Mouse (Mus musculus): ENCODE data around the gene Maged1.
"Not testable (repeated sequence)": the region's sequence is repeated elsewhere in the genome, so short reads cannot be mapped to it uniquely, and the experiment has no call there.

Maged1 gene

GRCm38 (mm10) chrX:94541918-94542355, at the start of gene Maged1:
Gene Maged1, minus strand, starts transcription at chrX:94542143.
- DNase-seq (ENCODE audit: low read depth, low spot score) = peak; percentile 50

GRCm38 (mm10) chrX:94580251-94580650, 38.3 kb upstream of the Maged1 start:
- DNase-seq (ENCODE audit: low read depth, low spot score) = no peak

GRCm38 (mm10) chrX:94564694-94565093, 22.8 kb upstream of the Maged1 start:
- no peak for DNase-seq (ENCODE audit: low read depth, low spot score)

- no peak for DNase-seq (ENCODE audit: low read depth, low spot score)
Observed at GRCm38 (mm10) chrX:94562392-94562791, 20.4 kb upstream of the Maged1 start.

GRCm38 (mm10) chrX:94548227-94548626, 6.3 kb upstream of the Maged1 start:
- DNase-seq (ENCODE audit: low read depth, low spot score) = peak; percentile 1

GRCm38 (mm10) chrX:94545941-94546340, 4.0 kb upstream of the Maged1 start:
- DNase-seq (ENCODE audit: low read depth, low spot score) = no peak

- peak; percentile 2 for DNase-seq (ENCODE audit: low read depth, low spot score)
Observed at GRCm38 (mm10) chrX:94544923-94545322, 3.0 kb upstream of the Maged1 start.

GRCm38 (mm10) chrX:94542536-94542935, 593 bp upstream of the Maged1 start:
- DNase-seq (ENCODE audit: low read depth, low spot score) = no peak

- no peak for DNase-seq (ENCODE audit: low read depth, low spot score)
Observed at GRCm38 (mm10) chrX:94541206-94541605, 737 bp downstream of the Maged1 start.

GRCm38 (mm10) chrX:94540341-94541201, 1.4 kb downstream of the Maged1 start:
- DNase-seq (ENCODE audit: low read depth, low spot score) = peak; percentile 30

GRCm38 (mm10) chrX:94534346-94534745, 7.6 kb downstream of the Maged1 start:
- no peak for DNase-seq (ENCODE audit: low read depth, low spot score)

GRCm38 (mm10) chrX:94530301-94530700, 11.6 kb downstream of the Maged1 start:
- DNase-seq (ENCODE audit: low read depth, low spot score) = no peak

- no peak for DNase-seq (ENCODE audit: low read depth, low spot score)
Observed at GRCm38 (mm10) chrX:94522166-94522565, 19.8 kb downstream of the Maged1 start.

GRCm38 (mm10) chrX:94508442-94508819, 33.5 kb downstream of the Maged1 start:
- no peak for DNase-seq (ENCODE audit: low read depth, low spot score)

GRCm38 (mm10) chrX:94507698-94508441, 34.1 kb downstream of the Maged1 start:
- DNase-seq (ENCODE audit: low read depth, low spot score) = not testable (repeated sequence)

- no peak for DNase-seq (ENCODE audit: low read depth, low spot score)
Observed at GRCm38 (mm10) chrX:94486001-94486792, 55.7 kb downstream of the Maged1 start.
